Mouse (Mus musculus) embryonic facial prominence, embryonic 10.5 days (tissue): ENCODE measurements around the gene Folr2. TPM values are rescaled to one million over a fixed set of nuclear protein-coding genes. Genes with fewer than 3 reads are reported as not detected.
A peak's percentile ranks its signal among the peaks of the same experiment; 100 is the strongest.

Experiments used
- DNase-seq: peaks from one replicate; pipeline ENCODE4 v3.0.0-alpha.2; 2017; ENCODE audit warnings: low spot score
- H3K27ac ChIP-seq: fragments of 300-500 bp; sonication (generic); replicated peaks from 2 replicates; pipeline ENCODE4 v1.5.1; 2016; ENCODE audit warnings: mild to moderate bottlenecking
- H3K27me3 ChIP-seq: fragments of 300-500 bp; sonication (generic); replicated peaks from 2 replicates; pipeline ENCODE4 v1.6.1; 2016; ENCODE audit warnings: low read depth, mild to moderate bottlenecking; ENCODE audit not compliant: poor library complexity, severe bottlenecking
- H3K36me3 ChIP-seq: fragments of 300-500 bp; sonication (generic); replicated peaks from 2 replicates; pipeline ENCODE4 v1.6.1; 2016; ENCODE audit warnings: mild to moderate bottlenecking, moderate library complexity
- H3K4me1 ChIP-seq: fragments of 300-500 bp; sonication (generic); 2 replicates; pipeline ENCODE4 v1.6.1; 2016
- H3K4me3 ChIP-seq: fragments of 300-500 bp; sonication (generic); 2 replicates; pipeline ENCODE4 v1.5.1; 2016; ENCODE audit warnings: mild to moderate bottlenecking, moderate library complexity
- H3K9me3 ChIP-seq: fragments of 300-500 bp; sonication (generic); 2 replicates; pipeline ENCODE4 v1.6.1; 2016; ENCODE audit warnings: mild to moderate bottlenecking
- WGBS: fragments of 180-500 bp; shearing (Covaris S2); methylation state at CpG from one replicate; pipeline ENCODE4 v1.1.7; 2016; 5-methylcytosine and 5-hydroxymethylcytosine counted together
- polyA plus RNA-seq: library from polyadenylated mRNA; unstranded; fragments of >200 nt; fragmentation: Nextera tagmentation; extraction: Ambion mirVana; gene quantifications from 2 replicates; pipeline ENCODE4 v1.2.1, GENCODE M21; 2016

The Folr2 gene
- polyA plus RNA-seq, 1 experiment from 2014 or later: 0.49 TPM

DNA sequence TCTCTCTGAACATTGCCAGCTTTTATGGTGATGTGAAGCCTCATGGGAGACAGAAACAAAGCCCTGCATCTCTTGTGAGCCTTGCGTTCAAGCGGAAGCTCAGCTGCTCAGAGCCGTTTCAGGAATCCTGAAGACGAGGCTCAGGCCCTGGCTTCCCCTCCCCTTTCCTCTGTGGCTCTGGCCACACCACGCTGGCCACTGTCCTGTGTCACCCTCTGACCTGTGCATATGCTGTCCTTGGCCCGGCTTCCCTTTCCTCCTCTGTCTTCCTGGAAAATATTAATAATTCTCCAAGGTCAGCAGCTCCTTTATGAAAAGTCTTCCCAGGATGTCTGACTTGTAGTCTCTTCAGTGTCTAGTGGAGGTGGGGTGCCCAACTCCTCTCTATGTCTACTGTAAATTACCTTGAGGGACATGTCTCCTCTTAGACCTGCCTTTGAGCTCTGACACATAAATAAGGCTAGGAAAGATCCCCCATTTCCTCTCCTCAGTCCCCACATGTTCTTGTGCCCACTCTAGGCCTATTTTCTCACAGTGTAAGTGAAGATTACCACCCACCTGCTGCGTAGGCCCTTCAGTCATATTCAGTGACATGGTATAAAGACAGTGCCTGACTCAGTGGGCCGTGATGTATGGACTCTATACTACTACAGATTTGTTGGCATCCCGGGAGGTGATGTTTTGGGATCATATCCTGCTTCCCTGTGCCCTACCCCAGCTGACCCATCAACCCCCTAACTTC is 25.6 kb upstream of the Folr2 start:
- Histone ChIP-seq H3K9me3 (no peaks in the 10 kb centered on the region), H3K27me3 (no peaks in the 10 kb centered on the region), H3K4me1 (no peaks in the 10 kb centered on the region), H3K4me3 (no peak overlapping the region), H3K36me3 (no peaks in the 10 kb centered on the region), H3K27ac (0 out of 2 replicates have a peak overlapping the region, but pooled peaks have one; percentile 14)
- DNase-seq: no peak
- 78% methylated on average over 9 of the region's 9 CpGs for WGBS

DNA sequence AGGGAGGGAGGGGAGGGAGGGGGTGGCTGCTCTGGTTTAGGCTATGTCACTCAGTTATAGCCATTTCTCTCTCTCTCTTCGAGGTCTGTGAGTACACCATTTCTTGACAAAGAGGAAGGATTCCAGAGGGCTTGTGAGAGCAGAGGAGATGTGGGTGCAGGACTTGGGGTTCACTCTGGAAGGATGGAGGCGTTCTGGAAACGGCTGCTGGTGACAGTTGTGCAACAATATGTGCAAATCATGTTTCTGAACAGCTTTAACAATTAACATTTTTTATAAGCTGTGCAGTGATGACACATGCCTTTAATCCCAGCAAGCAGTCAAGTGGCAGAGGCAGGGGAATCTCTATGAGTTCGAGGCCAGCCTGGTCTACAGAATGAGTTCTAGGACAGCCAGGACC is 23.9 kb upstream of the Folr2 start:
- Histone ChIP-seq H3K27me3 (no peaks in the 10 kb centered on the region), H3K4me3 (no peak overlapping the region), H3K27ac (no peak overlapping the region), H3K4me1 (no peaks in the 10 kb centered on the region), H3K36me3 (no peaks in the 10 kb centered on the region), H3K9me3 (no peaks in the 10 kb centered on the region)
- 78% methylated on average over 4 of the region's 4 CpGs for WGBS
- no peak for DNase-seq

DNA sequence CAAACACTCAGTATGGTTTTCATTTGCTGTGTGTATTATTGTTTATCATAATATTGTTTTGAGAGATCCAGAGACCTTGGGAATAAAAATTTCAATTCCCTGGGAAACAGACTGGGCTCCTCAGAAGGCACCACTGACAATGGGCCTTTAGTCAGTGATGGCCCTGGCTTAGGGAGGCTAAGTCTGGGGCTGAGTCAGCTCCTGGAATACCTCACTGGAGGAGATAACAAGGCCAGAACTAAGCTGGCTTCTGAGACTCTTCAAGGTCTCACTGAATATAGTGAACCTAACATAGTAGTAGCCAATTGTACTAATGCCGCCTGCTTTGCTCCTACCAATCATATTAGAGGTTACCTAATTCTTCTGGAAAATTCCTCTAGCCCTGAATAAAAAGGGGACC is 19.0 kb upstream of the Folr2 start:
- no peaks in the 10 kb centered on the region for H3K27me3 ChIP-seq
- DNase-seq: no peak
- H3K36me3 ChIP-seq: no peaks in the 10 kb centered on the region
- no peaks in the 10 kb centered on the region for H3K9me3 ChIP-seq
- no peaks in the 10 kb centered on the region for H3K4me1 ChIP-seq
- WGBS: 90% methylated on average over 1 of the region's 1 CpGs
- H3K27ac ChIP-seq: no peak overlapping the region
- H3K4me3 ChIP-seq: no peak overlapping the region

DNA sequence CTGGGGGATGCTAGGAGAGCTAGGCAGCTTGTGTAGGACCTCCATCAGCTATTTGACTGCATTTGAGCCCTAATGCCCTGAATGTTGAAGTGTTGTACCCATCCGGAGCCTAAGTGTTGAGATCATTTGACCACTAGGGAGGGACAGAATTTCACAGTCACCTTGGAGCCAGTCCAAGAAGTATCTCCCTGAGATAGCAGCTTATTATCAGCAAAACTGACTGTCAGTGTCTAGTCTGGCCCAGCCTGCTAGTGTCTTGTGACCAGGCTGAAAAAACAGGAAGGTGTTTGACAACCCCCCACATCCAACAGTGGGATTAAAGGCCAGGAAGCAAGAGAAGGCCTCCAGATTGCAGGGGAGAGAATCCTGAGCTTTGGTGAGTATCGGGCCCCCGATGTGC is 14.3 kb upstream of the Folr2 start:
- Histone ChIP-seq H3K4me1 (peaks cover 7% of the 10 kb centered on the region; the same call in 1 of the 2 replicates), H3K27me3 (no peaks in the 10 kb centered on the region), H3K36me3 (no peaks in the 10 kb centered on the region), H3K9me3 (no peaks in the 10 kb centered on the region), H3K27ac (no peak overlapping the region), H3K4me3 (no peak overlapping the region)
- no peak for DNase-seq
- 91% methylated on average over 3 of the region's 3 CpGs for WGBS

DNA sequence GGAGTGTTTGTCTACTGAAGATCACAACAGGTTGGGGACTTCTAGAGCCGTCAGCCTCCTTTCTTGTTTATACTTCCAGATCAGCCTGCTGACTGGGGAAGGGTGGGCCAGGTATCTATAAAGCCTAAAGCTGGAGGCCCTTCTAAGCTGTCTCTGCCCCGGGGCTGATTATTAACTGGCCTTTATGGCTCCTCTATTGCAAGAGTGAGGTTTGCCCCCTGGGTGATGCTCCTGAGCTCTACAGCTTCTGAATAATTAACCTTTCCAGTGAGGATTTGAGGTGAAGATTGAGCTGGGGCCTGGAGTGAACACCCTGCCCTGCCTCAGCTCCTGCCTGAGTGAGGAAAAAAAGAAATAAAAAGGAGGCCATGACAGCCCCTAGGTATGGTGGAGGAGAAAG is 13.6 kb upstream of the Folr2 start, which contains the start of gene Folr1:
TSS of gene Folr1 (minus strand) at position 160 of the 400 bp plus-strand sequence.
- Histone ChIP-seq H3K27me3 (no peaks in the 10 kb centered on the region), H3K9me3 (no peaks in the 10 kb centered on the region), H3K4me3 (no peak within 1 kb of the TSS), H3K4me1 (peaks cover 7% of the 10 kb centered on the region; the same call in 1 of the 2 replicates), H3K36me3 (no peaks in the 10 kb centered on the region), H3K27ac (no peak within 1 kb of the TSS)
- no peak for DNase-seq
- WGBS: 83% methylated on average over 2 of the region's 2 CpGs

DNA sequence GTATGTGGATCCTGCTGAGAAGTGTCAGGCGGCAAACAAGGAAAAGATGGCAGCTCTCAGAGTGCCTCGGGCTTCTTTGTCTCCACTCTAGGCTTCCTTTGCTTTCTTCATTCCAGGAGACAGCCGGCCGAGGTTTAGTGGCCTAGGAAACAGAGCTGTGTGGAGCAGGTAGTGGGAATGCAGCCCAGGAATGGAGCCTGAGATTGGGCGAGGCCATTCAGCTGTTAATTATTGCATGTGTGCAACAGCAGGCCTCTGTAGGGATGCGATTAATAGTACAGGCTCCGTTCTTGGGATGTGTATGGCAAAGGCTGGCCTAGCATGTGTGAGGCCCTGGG is 12.1 kb upstream of the Folr2 start:
- Histone ChIP-seq H3K4me1 (peaks cover 7% of the 10 kb centered on the region; the same call in 1 of the 2 replicates), H3K4me3 (no peak overlapping the region), H3K36me3 (no peaks in the 10 kb centered on the region), H3K27ac (no peak overlapping the region), H3K9me3 (no peaks in the 10 kb centered on the region), H3K27me3 (no peaks in the 10 kb centered on the region)
- DNase-seq: no peak
- 55% methylated on average over 7 of the region's 7 CpGs for WGBS

DNA sequence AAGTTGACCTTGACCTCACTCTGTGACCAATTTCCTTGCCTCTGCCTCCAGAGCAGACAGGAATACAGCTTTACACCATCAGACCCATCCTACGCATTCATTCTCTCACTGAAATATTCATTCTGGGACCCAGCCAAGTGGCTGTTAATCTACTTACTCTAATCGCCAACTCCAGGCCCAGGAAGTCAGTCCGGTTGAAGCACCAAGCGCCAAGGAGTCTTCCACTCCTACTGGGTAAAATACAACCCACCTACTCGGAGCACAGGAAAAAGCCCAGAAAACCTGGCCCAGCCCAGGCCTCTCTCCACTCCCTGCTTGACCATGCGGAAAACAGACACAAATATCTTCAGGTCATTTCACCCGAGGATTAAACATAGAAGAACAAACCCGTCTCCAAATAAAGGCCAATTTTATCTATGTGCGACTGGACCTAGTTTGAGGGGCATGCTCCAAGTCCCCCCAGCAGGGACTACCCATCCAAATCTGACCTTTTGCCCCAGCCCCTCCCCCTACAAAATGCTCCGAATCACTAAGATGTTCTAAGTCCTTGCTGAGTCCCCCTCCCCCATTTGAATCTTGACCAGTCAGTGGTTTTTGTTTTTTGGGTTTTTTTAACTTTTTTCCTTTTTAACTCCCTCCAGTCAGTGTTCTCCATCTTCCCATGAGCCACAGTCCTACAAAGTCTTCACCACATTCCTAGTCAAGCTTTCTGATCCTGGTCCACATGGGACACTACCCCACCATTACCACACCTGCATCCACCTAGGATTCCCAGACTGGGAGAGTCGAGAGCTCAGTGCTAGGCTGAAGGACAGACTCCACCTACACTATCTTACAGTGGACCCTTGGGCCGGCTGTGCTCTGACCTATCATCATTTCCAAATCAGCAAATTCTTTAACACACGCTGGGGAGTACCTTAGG is 11.5 kb upstream of the Folr2 start:
- no peak overlapping the region for H3K4me3 ChIP-seq
- no peak overlapping the region for H3K27ac ChIP-seq
- 64% methylated on average over 13 of the region's 13 CpGs for WGBS
- H3K9me3 ChIP-seq: no peaks in the 10 kb centered on the region
- no peak for DNase-seq
- no peaks in the 10 kb centered on the region for H3K36me3 ChIP-seq
- peaks cover 7% of the 10 kb centered on the region; the same call in 1 of the 2 replicates for H3K4me1 ChIP-seq
- no peaks in the 10 kb centered on the region for H3K27me3 ChIP-seq

DNA sequence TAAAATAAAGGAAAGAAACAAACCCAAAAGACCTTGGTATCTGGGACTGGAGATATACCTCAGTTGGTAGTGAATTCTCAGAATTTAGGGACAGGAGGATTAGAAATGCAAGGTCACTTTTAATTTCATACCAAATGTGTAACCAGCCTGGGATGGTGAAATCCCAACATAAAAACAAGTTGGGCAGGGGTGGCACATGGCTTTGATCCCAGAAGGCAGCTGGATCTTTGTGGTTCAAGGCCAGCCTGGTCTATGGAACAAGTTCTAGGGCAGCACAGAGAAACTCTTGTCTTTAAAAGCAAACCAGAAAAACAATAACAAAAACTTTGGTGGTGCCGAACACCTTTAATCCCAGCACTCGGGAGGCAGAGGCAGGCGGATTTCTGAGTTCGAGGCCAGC is 10.5 kb upstream of the Folr2 start:
- H3K4me1 ChIP-seq: peaks cover 7% of the 10 kb centered on the region; the same call in 1 of the 2 replicates
- H3K4me3 ChIP-seq: no peak overlapping the region
- no peaks in the 10 kb centered on the region for H3K9me3 ChIP-seq
- no peaks in the 10 kb centered on the region for H3K36me3 ChIP-seq
- no peak overlapping the region for H3K27ac ChIP-seq
- DNase-seq: no peak
- no peaks in the 10 kb centered on the region for H3K27me3 ChIP-seq
- WGBS: 94% methylated on average over 4 of the region's 4 CpGs

DNA sequence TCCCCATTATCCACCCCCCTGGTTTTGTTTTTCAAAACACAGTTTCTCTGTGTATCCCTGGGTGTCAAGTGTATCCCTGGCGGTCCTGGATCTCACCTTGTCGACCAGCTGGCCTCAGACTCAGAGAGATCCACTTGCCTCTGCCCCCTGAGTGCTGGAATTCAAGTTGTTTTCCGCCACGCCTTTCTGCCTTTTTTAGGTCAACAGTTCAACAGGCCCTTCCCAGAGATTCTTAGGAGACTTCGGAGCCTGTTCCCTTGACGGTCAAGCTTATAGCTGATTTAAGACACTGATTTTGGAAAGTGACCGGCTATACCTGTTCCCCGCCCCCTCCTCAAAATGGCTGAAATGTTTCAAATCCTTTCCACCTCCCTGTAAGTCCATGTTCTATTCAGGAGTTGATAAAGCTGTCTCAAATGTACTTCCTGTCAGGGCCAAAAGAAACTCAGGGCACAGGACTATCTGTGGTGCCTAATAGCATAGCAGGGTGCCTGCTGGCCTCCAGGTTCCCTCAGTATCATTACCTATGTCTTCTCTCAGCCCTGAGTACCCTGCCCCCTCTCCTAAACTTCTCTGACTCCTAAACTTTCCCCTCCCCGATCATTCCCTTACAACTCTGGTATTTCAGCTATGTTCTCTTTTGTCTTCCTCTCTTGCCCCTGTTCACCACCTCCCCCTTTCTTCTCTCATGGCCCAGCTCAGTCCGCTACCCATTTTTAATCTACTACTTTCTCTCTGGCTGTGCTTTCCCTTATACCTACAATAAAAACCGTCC is 9.7 kb upstream of the Folr2 start:
- no peaks in the 10 kb centered on the region for H3K36me3 ChIP-seq

DNA sequence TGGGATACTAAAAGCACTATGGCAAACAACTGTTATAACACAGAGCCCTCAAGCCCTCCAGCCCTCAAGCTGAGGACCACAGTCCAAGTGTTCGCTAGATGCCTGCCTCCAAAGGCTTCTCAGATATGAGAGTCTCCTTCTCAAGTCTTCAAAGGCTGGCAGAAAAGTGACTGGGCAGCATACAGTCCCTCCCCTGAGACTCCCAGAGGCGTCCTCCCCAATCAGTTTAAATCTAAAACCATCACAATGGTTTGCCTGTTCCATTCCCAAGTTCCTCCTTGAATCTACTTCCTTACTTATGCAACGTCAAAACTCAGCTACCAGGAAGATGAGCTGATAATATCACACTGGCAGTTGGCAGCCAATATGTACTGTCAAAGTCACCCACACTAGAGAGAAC is 6.4 kb upstream of the Folr2 start, which contains the start of gene Anapc15:
TSS of gene Anapc15 (plus strand) at position 301 of the 400 bp plus-strand sequence.
- Histone ChIP-seq H3K9me3 (no peaks in the 10 kb centered on the region), H3K27me3 (no peaks in the 10 kb centered on the region), H3K27ac (no peak within 1 kb of the TSS), H3K4me1 (no peaks in the 10 kb centered on the region), H3K4me3 (no peak within 1 kb of the TSS), H3K36me3 (no peaks in the 10 kb centered on the region)
- 71% methylated on average over 3 of the region's 3 CpGs for WGBS
- DNase-seq: no peak

More for the DNA sequence above, 9.7 kb upstream of the Folr2 start:
- Histone ChIP-seq H3K4me3 (no peak overlapping the region), H3K9me3 (no peaks in the 10 kb centered on the region), H3K4me1 (peaks cover 7% of the 10 kb centered on the region; the same call in 1 of the 2 replicates), H3K27me3 (no peaks in the 10 kb centered on the region), H3K27ac (no peak overlapping the region)
- DNase-seq: no peak
- WGBS: 84% methylated on average over 11 of the region's 11 CpGs

DNA sequence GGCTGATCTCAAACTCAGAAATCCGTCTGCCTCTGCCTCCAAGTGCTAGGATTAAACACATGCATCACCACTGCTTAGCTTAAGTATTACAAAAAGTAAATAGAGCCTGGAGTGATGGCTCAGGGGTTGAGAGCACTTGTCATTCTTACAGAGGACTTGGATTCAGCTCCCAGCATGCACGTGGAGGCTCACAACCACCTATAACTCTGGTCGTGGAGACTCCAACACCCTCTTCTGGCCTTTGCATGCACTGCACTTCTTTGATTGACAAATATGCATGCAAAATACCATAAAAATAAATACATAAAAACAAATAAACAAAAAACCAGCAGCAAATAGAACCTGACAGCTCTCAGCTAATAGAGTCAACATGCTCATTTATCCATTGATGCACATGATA is 5.3 kb upstream of the Folr2 start:
- DNase-seq: no peak
- 67% methylated on average over 3 of the region's 3 CpGs for WGBS
- H3K27me3 ChIP-seq: no peaks in the 10 kb centered on the region
- H3K27ac ChIP-seq: no peak overlapping the region
- H3K4me1 ChIP-seq: no peaks in the 10 kb centered on the region
- H3K9me3 ChIP-seq: no peaks in the 10 kb centered on the region
- no peaks in the 10 kb centered on the region for H3K36me3 ChIP-seq
- H3K4me3 ChIP-seq: no peak overlapping the region

DNA sequence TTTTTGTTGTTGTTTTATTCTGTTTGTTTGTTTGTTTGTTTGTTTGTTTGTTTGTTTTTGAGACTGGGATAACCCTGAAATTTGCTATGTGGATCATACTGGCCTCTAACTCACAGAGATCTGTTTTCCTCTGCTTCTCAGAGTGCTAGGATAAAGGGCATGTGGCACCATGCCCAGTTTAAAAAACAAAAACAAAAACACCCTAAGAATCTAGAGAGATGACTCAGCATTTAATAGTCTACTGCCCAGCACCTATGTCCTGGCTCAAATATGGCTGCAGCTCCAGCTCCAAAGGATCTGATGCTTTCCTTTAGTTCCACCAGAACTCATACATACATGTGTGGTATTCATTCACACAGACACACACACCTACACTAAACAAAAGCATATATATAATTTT is 4.0 kb upstream of the Folr2 start:
- no peaks in the 10 kb centered on the region for H3K4me1 ChIP-seq
- no peaks in the 10 kb centered on the region for H3K36me3 ChIP-seq
- H3K27me3 ChIP-seq: no peaks in the 10 kb centered on the region
- H3K9me3 ChIP-seq: no peaks in the 10 kb centered on the region
- no peak overlapping the region for H3K27ac ChIP-seq
- H3K4me3 ChIP-seq: no peak overlapping the region
- no peak for DNase-seq
